ENCODE assay signal across 9 mouse cellular contexts in genomic region chr3:156562796-156563195, GRCm38 (mm10). TPM values are rescaled to one million over a fixed set of nuclear protein-coding genes. Genes with fewer than 3 reads are reported as not detected.
DNase-seq lines count a peak whose midpoint lies in the region; ATAC-seq and TF ChIP-seq lines count a peak whose summit lies in the region.
"Had no signal": no experiment of that assay in that cellular context is flagged by ENCODE, and none has a peak within 500 bp of the region (broad histone marks: within the 10 kb centered on the region; RNA-seq: fewer than 3 reads in every experiment).

No protein-coding gene starts in this region.

- DNase-seq in cerebellum, adult 8-10 months, result peak; percentile 35
- DNase-seq in lung, adult 18-20 months, result no peak
- no peak for DNase-seq in hindbrain, postnatal 0 days (ENCODE audit: low spot score)
- no peak for DNase-seq in frontal cortex, postnatal 10 days (ENCODE audit: low spot score in 2 of 2)
- DNase-seq in layer of hippocampus, postnatal 36 days, result no peak

- H3K36me3 ChIP-seq in lung, embryonic 15.5 days, result no peaks in the 10 kb centered on the region
- H3K36me3 ChIP-seq in hindbrain, postnatal 0 days (ENCODE audit: insufficient read depth, low read length), result no peaks in the 10 kb centered on the region
- H3K36me3 ChIP-seq in neural tube, embryonic 15.5 days, result no peaks in the 10 kb centered on the region

- WGBS in lung, embryonic 15.5 days, result 12% methylated on average over 2 of the region's 2 CpGs
- 9% methylated on average over 2 of the region's 2 CpGs for WGBS in hindbrain, postnatal 0 days
- WGBS in neural tube, embryonic 15.5 days, result 19% methylated on average over 2 of the region's 2 CpGs

- TF ChIP-seq CTCF in hindbrain, postnatal 0 days (IDR thresholded peaks at IDR 0.05; ENCODE audit: low read depth), result no peak

- no peaks in the 10 kb centered on the region for H3K9me3 ChIP-seq in lung, embryonic 15.5 days
- no peaks in the 10 kb centered on the region for H3K9me3 ChIP-seq in hindbrain, postnatal 0 days (ENCODE audit: low read length)
- H3K9me3 ChIP-seq in neural tube, embryonic 15.5 days (replicated peaks), result no peaks in the 10 kb centered on the region

- no peak overlapping the region for H3K9ac ChIP-seq in lung, embryonic 15.5 days
- peak overlapping the region; percentile 79 for H3K9ac ChIP-seq in hindbrain, postnatal 0 days (replicated peaks; ENCODE audit: low read length)
- peak overlapping the region; percentile 78 for H3K9ac ChIP-seq in neural tube, embryonic 15.5 days (replicated peaks)

- no peak for ATAC-seq in cerebellum, adult (ENCODE audit: insufficient number of reproducible peaks, low FRiP score, low TSS enrichment)
- no peak for ATAC-seq in lung, embryonic 15.5 days (ENCODE audit: borderline replicate concordance, extremely low read depth, low FRiP score, low TSS enrichment)
- no peak for ATAC-seq in hindbrain, postnatal 0 days
- no peak for ATAC-seq in neural tube, embryonic 15.5 days (ENCODE audit: low FRiP score)

- H3K27ac ChIP-seq in lung, embryonic 15.5 days, result no peak overlapping the region
- H3K27ac ChIP-seq in hindbrain, postnatal 0 days, result peak overlapping the region; percentile 95; the same call in 1 of the 2 replicates
- peak overlapping the region; percentile 97 for H3K27ac ChIP-seq in neural tube, embryonic 15.5 days (replicated peaks)
- H3K27ac ChIP-seq: macrophage had no signal

- peak overlapping the region; percentile 61 for H3K4me3 ChIP-seq in lung, embryonic 15.5 days
- peak overlapping the region; percentile 79 for H3K4me3 ChIP-seq in hindbrain, postnatal 0 days (ENCODE audit: low read length)
- peak overlapping the region; percentile 72 for H3K4me3 ChIP-seq in neural tube, embryonic 15.5 days (replicated peaks)

- peaks cover 12% of the 10 kb centered on the region for H3K4me1 ChIP-seq in lung, embryonic 15.5 days
- 0 out of 2 replicates have a peak, but pooled peaks cover 5% of the 10 kb centered on the region for H3K4me1 ChIP-seq in hindbrain, postnatal 0 days (ENCODE audit: insufficient read depth, low read length)
- peaks cover 34% of the 10 kb centered on the region for H3K4me1 ChIP-seq in neural tube, embryonic 15.5 days

- H3K4me2 ChIP-seq in lung, embryonic 15.5 days, result peak overlapping the region; percentile 95
- peak overlapping the region; percentile 83 for H3K4me2 ChIP-seq in hindbrain, postnatal 0 days (ENCODE audit: low read depth, low read length)
- H3K4me2 ChIP-seq in neural tube, embryonic 15.5 days, result peak overlapping the region; percentile 80

- H3K27me3 ChIP-seq in lung, embryonic 15.5 days, result peaks cover 41% of the 10 kb centered on the region
- no peaks in the 10 kb centered on the region for H3K27me3 ChIP-seq in hindbrain, postnatal 0 days (ENCODE audit: insufficient read depth, low read length)
- no peaks in the 10 kb centered on the region for H3K27me3 ChIP-seq in neural tube, embryonic 15.5 days (replicated peaks)

RNA-seq across cellular contexts. Expression of gene Negr1, which starts 1.2 kb away (rescaled TPM):
- polyA plus RNA-seq in lung, embryonic 15.5 days (2015; fragmentation: Nextera tagmentation; extraction: Ambion mirVana), result 7.1 and 7.5 TPM in 2 replicates
- total RNA-seq in hindbrain, postnatal 0 days (2014; rRNA removed), result 93.6 and 97.4 TPM in 2 replicates
- 47.7 and 51.2 TPM in 2 replicates for polyA plus RNA-seq in hindbrain, postnatal 0 days (2015; fragmentation: Nextera tagmentation; extraction: Ambion mirVana)
- 36.6 and 48.6 TPM in 2 replicates for polyA plus RNA-seq in neural tube, embryonic 15.5 days (2015; fragmentation: Nextera tagmentation; extraction: Ambion mirVana)
- total RNA-seq in layer of hippocampus, postnatal 36 days (2021), result 100 to 1,000 TPM; 122 to 139 TPM
- polyA plus RNA-seq: macrophage had no signal
